Mouse (Mus musculus): ENCODE data around the gene Nudt14. TPM values are rescaled to one million over a fixed set of nuclear protein-coding genes. Genes with fewer than 3 reads are reported as not detected.

Gene Nudt14
- 32.5 and 35.7 TPM in 2 replicates for total RNA-seq (2021)
- long read RNA-seq, experiment 1, transcript Nudt14-202 (5 exons, 1,241 nt): major isoform, 41 of 46 reads
- long read RNA-seq, experiment 1, partial matches to known transcripts: 1 of 46 reads
- long read RNA-seq, experiment 1, other reads (novel, unspliced or antisense): 2 of 46 reads
- long read RNA-seq, experiment 2, transcript Nudt14-202 (5 exons, 1,241 nt): major isoform, 28 of 37 reads
- long read RNA-seq, experiment 2, partial matches to known transcripts: 0 of 37 reads
- long read RNA-seq, experiment 2, other reads (novel, unspliced or antisense): 2 of 37 reads

GRCm38 (mm10) chr12:112941776-112942713 is at the start of gene Nudt14:
Nudt14 (minus strand) TSS chr12:112942124.
- DNase-seq: peak; percentile 89

DNA sequence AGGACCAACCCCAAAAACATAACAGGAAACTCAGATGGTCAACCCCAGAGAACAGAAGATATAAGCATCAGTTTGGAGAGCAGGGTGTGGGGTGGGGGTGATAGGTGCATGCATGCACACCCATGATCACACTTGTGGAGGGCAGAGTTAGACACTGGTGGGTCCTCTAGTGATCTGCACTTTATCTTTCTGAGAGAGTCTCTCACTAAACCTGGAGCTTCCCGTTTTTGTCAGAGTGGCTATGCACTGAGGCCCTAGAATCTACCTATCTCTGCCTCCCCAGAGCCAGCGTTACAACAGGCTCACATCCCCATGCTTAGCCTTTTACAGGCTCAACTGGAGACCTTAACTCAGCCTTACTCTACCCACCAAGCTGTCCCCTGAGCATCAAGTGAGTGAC is 49.5 kb upstream of the Nudt14 start:
- DNase-seq: no peak

GRCm38 (mm10) chr12:112990706-112991405 is 48.9 kb upstream of the Nudt14 start:
- no peak for DNase-seq

GRCm38 (mm10) chr12:112987877-112988276 is 46.0 kb upstream of the Nudt14 start:
- DNase-seq: peak; percentile 72

GRCm38 (mm10) chr12:112985346-112985745 is 43.4 kb upstream of the Nudt14 start:
- no peak for DNase-seq

GRCm38 (mm10) chr12:112982031-112982430 is 40.1 kb upstream of the Nudt14 start:
- DNase-seq: no peak

DNA sequence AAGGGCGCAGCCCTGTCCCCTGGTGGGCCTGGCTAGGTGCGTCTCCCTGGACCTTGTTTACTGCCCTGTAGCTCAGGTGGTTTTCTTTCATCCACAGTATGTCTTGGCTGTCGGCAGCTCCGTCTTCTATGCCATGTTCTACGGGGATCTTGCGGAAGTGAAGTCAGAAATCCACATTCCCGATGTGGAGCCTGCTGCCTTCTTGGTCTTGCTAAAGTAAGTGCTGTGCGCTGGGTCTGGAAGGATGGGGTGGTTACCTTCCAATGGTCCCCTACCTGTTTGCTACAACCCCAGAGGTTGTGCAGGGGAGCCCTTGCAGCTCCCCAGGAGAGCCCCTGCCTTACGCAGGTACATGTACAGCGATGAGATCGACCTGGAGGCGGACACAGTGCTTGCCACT is 35.2 kb upstream of the Nudt14 start:
- no peak for DNase-seq

GRCm38 (mm10) chr12:112976371-112977073 is 34.6 kb upstream of the Nudt14 start, which contains the start of gene Btbd6:
Btbd6 (plus strand) TSS chr12:112976482.
- peak; percentile 96 for DNase-seq

- no peak for DNase-seq
These were observed 32.8 kb upstream of the Nudt14 start for GRCm38 (mm10) chr12:112974736-112975135.

DNA sequence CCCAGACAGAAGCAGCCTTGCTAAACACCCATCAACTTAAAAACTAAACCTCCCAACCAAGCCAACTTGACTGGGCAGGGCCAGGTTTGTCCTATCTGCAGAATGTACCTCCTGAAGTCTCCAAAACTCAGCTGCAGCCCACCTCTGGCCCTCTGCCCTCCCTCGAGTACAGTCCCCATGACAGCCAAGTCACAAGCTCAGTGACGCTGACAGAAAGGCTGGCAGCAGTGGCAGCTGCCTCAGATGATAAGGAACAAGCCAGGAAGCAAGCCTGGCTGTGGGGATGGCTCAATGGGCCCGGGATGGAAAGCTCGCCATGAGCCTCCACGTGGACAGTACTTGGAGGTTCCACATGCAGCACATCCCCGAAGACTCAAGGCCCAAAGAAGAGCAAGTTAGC is 27.7 kb upstream of the Nudt14 start:
- DNase-seq: no peak

GRCm38 (mm10) chr12:112968943-112969342 is 27.0 kb upstream of the Nudt14 start:
- no peak for DNase-seq

GRCm38 (mm10) chr12:112965783-112966182 is 23.9 kb upstream of the Nudt14 start:
- DNase-seq: no peak

GRCm38 (mm10) chr12:112961872-112962271 is 19.9 kb upstream of the Nudt14 start:
- DNase-seq: no peak

GRCm38 (mm10) chr12:112961428-112961827 is 19.5 kb upstream of the Nudt14 start:
- peak; percentile 56 for DNase-seq

DNA sequence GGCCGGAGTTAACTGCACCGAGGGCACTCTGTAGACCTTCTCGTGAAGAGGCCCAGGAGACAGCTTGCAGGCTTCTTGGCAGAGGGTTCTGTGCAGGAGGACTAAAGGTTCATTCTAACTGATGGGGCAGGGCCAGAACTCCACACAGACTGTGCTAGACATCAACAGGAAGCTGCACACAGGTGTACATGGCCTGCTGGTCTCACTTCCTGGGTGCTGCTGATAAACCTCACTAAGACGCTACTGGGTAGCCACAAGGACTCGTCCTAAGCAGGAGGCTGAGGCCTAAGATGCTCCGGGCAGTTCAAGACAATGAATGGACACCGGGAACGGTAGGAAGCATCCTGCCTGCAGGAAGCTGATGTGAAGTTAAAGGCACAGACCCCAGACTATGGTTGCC is 17.5 kb upstream of the Nudt14 start:
- no peak for DNase-seq

- DNase-seq: peak; percentile 81
These were observed 16.4 kb upstream of the Nudt14 start for GRCm38 (mm10) chr12:112958303-112958702.

GRCm38 (mm10) chr12:112955800-112956199 is 13.9 kb upstream of the Nudt14 start:
- peak; percentile 86 for DNase-seq

- no peak for DNase-seq
These were observed 11.1 kb upstream of the Nudt14 start for GRCm38 (mm10) chr12:112952926-112953565.

DNA sequence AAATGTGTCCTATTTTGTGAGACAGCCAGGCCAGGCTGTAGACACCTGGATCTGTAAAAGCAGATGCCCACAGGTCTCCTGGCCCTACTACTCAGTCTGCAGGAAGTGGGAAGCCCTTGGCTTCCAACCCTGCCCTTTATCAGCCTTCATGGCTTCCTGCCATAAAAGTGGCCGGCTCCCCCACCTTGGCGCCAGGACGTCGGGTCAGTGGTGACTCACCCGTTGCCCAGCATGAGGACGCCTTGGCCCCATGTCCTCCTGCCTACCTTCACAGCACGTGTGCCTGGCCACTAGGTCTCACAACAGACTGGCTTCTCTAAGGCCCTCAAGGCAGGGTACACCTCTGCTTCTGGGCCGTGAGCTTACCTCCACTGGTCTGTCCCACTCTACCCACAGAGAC is 10.5 kb upstream of the Nudt14 start:
- peak; percentile 93 for DNase-seq

GRCm38 (mm10) chr12:112951150-112951842 is 9.4 kb upstream of the Nudt14 start:
- DNase-seq: no peak

DNA sequence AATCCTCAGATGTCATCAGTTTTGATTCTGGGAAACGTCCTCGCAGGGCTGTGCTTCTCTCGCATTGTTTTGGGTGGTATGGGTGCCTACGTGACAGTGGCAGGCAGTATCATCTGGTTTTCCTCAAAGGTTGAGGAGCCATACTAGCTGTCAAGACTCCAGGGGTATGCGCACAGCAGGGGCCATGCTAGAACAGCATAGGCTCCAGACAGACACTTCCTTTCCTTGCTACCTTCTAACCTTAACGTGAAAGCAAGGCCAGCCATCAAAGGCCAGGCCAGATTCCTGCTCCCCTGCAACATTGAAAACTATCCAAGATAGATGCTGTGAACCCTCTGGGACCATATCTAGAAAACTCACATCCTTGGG is 8.8 kb upstream of the Nudt14 start:
- DNase-seq: no peak

All from adrenal gland, postnatal 14 days (tissue).